23 mouse cellular contexts compared by ENCODE assay signal in genomic region chr2:117399487-117399886, GRCm38 (mm10). TPM values are rescaled to one million over a fixed set of nuclear protein-coding genes. Genes with fewer than 3 reads are reported as not detected.
DNase-seq lines count a peak whose midpoint lies in the region; ATAC-seq and TF ChIP-seq lines count a peak whose summit lies in the region.
"Had no signal": no experiment of that assay in that cellular context is flagged by ENCODE, and none has a peak within 500 bp of the region (broad histone marks: within the 10 kb centered on the region; RNA-seq: fewer than 3 reads in every experiment).

No protein-coding gene starts in this region.

- 10% methylated on average over 2 of the region's 2 CpGs for WGBS in thymus, adult 2 months
- WGBS in neural tube, embryonic 15.5 days = 74% methylated on average over 2 of the region's 2 CpGs

- H3K9me3 ChIP-seq in neural tube, embryonic 15.5 days (replicated peaks) = no peaks in the 10 kb centered on the region
- H3K9me3 ChIP-seq: embryonic facial prominence, embryonic 13.5 days; forebrain, embryonic 13.5 days; G1E; heart, embryonic 15.5 days; hindbrain, embryonic 10.5 days had no signal

- H3K4me3 ChIP-seq in thymus, adult 2 months (ENCODE audit: control insufficient read depth, insufficient read depth, low read length) = no peak overlapping the region
- H3K4me3 ChIP-seq in neural tube, embryonic 15.5 days (replicated peaks) = no peak overlapping the region
- H3K4me3 ChIP-seq: embryonic facial prominence, embryonic 13.5 days; forebrain, embryonic 13.5 days; gastrocnemius, adult 2 months; heart, embryonic 15.5 days; hindbrain, embryonic 10.5 days had no signal

- H3K36me3 ChIP-seq in thymus, adult 2 months (ENCODE audit: control insufficient read depth, insufficient read depth, low read length) = no peaks in the 10 kb centered on the region
- H3K36me3 ChIP-seq in neural tube, embryonic 15.5 days = no peaks in the 10 kb centered on the region
- H3K36me3 ChIP-seq: embryonic facial prominence, embryonic 13.5 days; G1E; heart, embryonic 15.5 days; hindbrain, embryonic 10.5 days had no signal

- TF ChIP-seq CTCF in thymus, adult 2 months (IDR thresholded peaks at IDR 0.05; ENCODE audit: borderline replicate concordance, control insufficient read depth, extremely low read depth, insufficient read depth, low read length, poor library complexity) = no peak

- H3K9ac ChIP-seq in neural tube, embryonic 15.5 days (replicated peaks) = no peak overlapping the region
- H3K9ac ChIP-seq: embryonic facial prominence, embryonic 13.5 days; forebrain, embryonic 13.5 days; forebrain, postnatal 0 days; heart, embryonic 15.5 days; hindbrain, embryonic 14.5 days had no signal

- DNase-seq in thymus, adult 2 months = peak; percentile 50
- no peak for DNase-seq in thymus, postnatal 4 days
- DNase-seq in induced T-regulatory cell, adult 2 months (ENCODE audit: low read depth) = peak; percentile 75
- DNase-seq in thymus, postnatal 10 days (ENCODE audit: low spot score in 2 of 2) = peak; percentile 49 to 52
- DNase-seq in cerebellum, adult 18-20 months = no peak
- DNase-seq in urinary bladder, postnatal 14 days (ENCODE audit: low spot score) = no peak
- DNase-seq: adrenal gland, postnatal 14 days; cerebellum, adult 11-12 months; cerebellum, adult 9-11 months; cerebellum, postnatal 36 days; forebrain, postnatal 0 days; gastrocnemius, adult 2 months; gastrocnemius, postnatal 36 days; heart, adult 11 months had no signal

- no peak for ATAC-seq in neural tube, embryonic 15.5 days (ENCODE audit: low FRiP score)
- ATAC-seq: forebrain, embryonic 13.5 days; forebrain, postnatal 0 days had no signal

- no peaks in the 10 kb centered on the region for H3K27me3 ChIP-seq in thymus, adult 2 months (ENCODE audit: control insufficient read depth, insufficient read depth, low read length)
- no peaks in the 10 kb centered on the region for H3K27me3 ChIP-seq in neural tube, embryonic 15.5 days (replicated peaks)
- H3K27me3 ChIP-seq: embryonic facial prominence, embryonic 13.5 days; forebrain, embryonic 13.5 days; heart, embryonic 15.5 days had no signal

- H3K27ac ChIP-seq in thymus, adult 2 months (ENCODE audit: control insufficient read depth, insufficient read depth, low read length) = peak overlapping the region; percentile 94
- no peak overlapping the region for H3K27ac ChIP-seq in neural tube, embryonic 15.5 days (replicated peaks)
- H3K27ac ChIP-seq: embryonic facial prominence, embryonic 13.5 days; forebrain, embryonic 13.5 days; gastrocnemius, adult 2 months; heart, embryonic 15.5 days; hindbrain, embryonic 10.5 days; hindbrain, embryonic 14.5 days had no signal

- peaks cover 12% of the 10 kb centered on the region for H3K4me1 ChIP-seq in thymus, adult 2 months (replicated peaks; ENCODE audit: control insufficient read depth, insufficient read depth, low read length)
- no peaks in the 10 kb centered on the region for H3K4me1 ChIP-seq in neural tube, embryonic 15.5 days
- H3K4me1 ChIP-seq: embryonic facial prominence, embryonic 13.5 days; forebrain, embryonic 13.5 days; heart, embryonic 15.5 days; hindbrain, embryonic 10.5 days had no signal

- no peak for TF ChIP-seq POLR2A in thymus, adult 2 months (IDR thresholded peaks at IDR 0.05; ENCODE audit: control insufficient read depth, extremely low read depth, insufficient read depth, low read length, poor library complexity)

- H3K4me2 ChIP-seq in neural tube, embryonic 15.5 days = no peak overlapping the region
- H3K4me2 ChIP-seq: embryonic facial prominence, embryonic 13.5 days; forebrain, embryonic 13.5 days; heart, embryonic 11.5 days; heart, embryonic 15.5 days; hindbrain, embryonic 14.5 days had no signal

RNA-seq across cellular contexts. Expression of gene Rasgrp1, which starts 56.7 kb away (rescaled TPM):
- 131 and 145 TPM in 2 replicates for polyA plus RNA-seq in thymus, adult 2 months (2012; rRNA removed)
- polyA plus RNA-seq in neural tube, embryonic 15.5 days (2015; fragmentation: Nextera tagmentation; extraction: Ambion mirVana) = 3.2 and 5.1 TPM in 2 replicates
- polyA plus RNA-seq: C2C12, G1E had no signal

Comparison
In these comparisons a context has a peak if more than half of its experiments do, and no peak if none do; other contexts are left out.
1. DNase-seq: peak in thymus, adult 2 months (single experiment), induced T-regulatory cell, adult 2 months (single experiment) and thymus, postnatal 10 days (2 of 2); none in thymus, postnatal 4 days (single experiment), cerebellum, adult 18-20 months (0 of 2) and urinary bladder, postnatal 14 days (single experiment).
2. RNA of gene Rasgrp1, which starts 56.7 kb away (polyA plus RNA-seq): 131 to 145 TPM in thymus, adult 2 months; 3.2 to 5.1 TPM in neural tube, embryonic 15.5 days; every median in the first group is over 10 times any median in the second.